Mouse (Mus musculus): ENCODE results near the gene 1700010B08Rik.

DNA sequence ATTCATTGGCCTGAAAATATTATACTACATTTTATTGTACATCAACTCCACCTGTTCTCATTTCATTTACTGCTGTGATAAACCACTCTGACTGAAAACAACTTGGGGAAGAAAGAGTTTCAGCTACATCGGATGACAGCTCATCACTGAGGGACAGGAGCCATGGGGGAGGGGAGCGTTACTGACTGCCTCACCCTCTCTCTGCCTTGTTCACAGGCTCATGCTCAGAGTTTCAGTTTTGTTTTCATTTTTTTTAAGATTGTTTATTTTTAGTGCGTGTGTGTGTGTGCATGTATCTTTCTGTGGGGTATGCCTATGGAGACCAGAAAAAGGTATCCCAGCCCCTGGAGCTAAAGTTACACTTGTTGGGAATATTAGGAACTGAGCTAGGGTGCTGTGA is 40.0 kb upstream of the 1700010B08Rik start:
- TF ChIP-seq CTCF (IDR thresholded peaks at IDR 0.05), result no peak
- no peak for TF ChIP-seq EP300 (IDR thresholded peaks at IDR 0.05)

Measured in lung, postnatal 0 days (tissue).